Mouse (Mus musculus) lung, postnatal 10 days (tissue): ENCODE data around the gene Gm14295.
"Not testable (repeated sequence)": the region's sequence is repeated elsewhere in the genome, so short reads cannot be mapped to it uniquely, and the experiment has no call there.

Experiments used
- DNase-seq: peaks from one replicate; pipeline ENCODE4 v3.0.0; 2021

Gene Gm14295

DNA sequence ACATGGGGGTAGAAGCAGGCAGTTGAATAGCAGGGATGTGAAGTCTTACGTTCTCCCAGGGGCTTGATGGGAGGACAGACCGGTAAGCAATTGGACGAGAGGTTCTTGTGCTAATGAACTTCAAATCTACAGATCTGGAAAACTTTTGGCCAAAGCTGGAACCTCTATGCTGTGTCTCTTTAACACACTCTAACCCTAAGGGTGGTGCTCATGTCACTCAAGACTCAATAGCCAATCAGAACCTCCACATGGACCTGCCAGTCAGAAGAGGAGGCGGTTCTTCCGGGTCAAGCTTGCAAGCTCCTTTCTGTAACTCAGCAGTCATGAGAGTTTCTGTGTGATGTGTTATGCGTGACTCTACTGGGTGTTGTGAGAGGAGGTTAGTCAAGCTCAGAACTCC lies at the start of gene Gm14295:
Gene Gm14295 (plus strand): TSS at position 301 of the 400 bp plus-strand sequence.
- DNase-seq = not testable (repeated sequence)

- not testable (repeated sequence) for DNase-seq
Measured at GRCm38 (mm10) chr2:176798785-176799184, 373 bp downstream of the Gm14295 start.

GRCm38 (mm10) chr2:176830840-176831239 lies 32.4 kb downstream of the Gm14295 start, which contains the start of gene Gm14408:
Gm14408 (plus strand) TSS chr2:176831140.
- DNase-seq = not testable (repeated sequence)
